9 mouse cellular contexts compared by ENCODE assay signal in genomic region chr13:20184239-20185033, GRCm38 (mm10).
DNase-seq lines count a peak whose midpoint lies in the region; ATAC-seq and TF ChIP-seq lines count a peak whose summit lies in the region.
"Had no signal": no experiment of that assay in that cellular context is flagged by ENCODE, and none has a peak within 500 bp of the region (broad histone marks: within the 10 kb centered on the region; RNA-seq: fewer than 3 reads in every experiment).

No protein-coding gene starts in this region.

- H3K79me2 ChIP-seq in liver, adult 2 months (ENCODE audit: control insufficient read depth, insufficient read depth, low read length) = no peaks in the 10 kb centered on the region

- intact Hi-C loops in left cerebral cortex, adult 2 months (cut with DNase I) = loop anchor here (1.0 to 5.0 kb wide), 2 partner anchors 94 to 147 kb away; partner anchors contain the start of gene Elmo1
- intact Hi-C loops in left cerebral cortex, postnatal 4 days (cut with DNase I) = no loop called here
- intact Hi-C loops in gastrocnemius, postnatal 36 days (cut with DNase I) = loop anchor here (5.0 kb wide), 1 partner anchor 92 kb away; the partner anchor contains the start of gene Elmo1

- no peak overlapping the region for H3K9ac ChIP-seq in embryonic facial prominence, embryonic 12.5 days
- H3K9ac ChIP-seq in liver, adult 2 months (ENCODE audit: low read depth, low read length) = no peak overlapping the region
- H3K9ac ChIP-seq in stomach, embryonic 14.5 days (replicated peaks; ENCODE audit: low read depth, low read length) = no peak overlapping the region
- H3K9ac ChIP-seq: neural tube, embryonic 13.5 days had no signal

- H3K4me3 ChIP-seq in left cerebral cortex, adult 2 months = no peak overlapping the region
- H3K4me3 ChIP-seq in embryonic facial prominence, embryonic 12.5 days = no peak overlapping the region
- no peak overlapping the region for H3K4me3 ChIP-seq in liver, adult 2 months (ENCODE audit: insufficient read depth, low read depth, low read length)
- no peak overlapping the region for H3K4me3 ChIP-seq in stomach, embryonic 14.5 days (ENCODE audit: low read depth, low read length)
- H3K4me3 ChIP-seq: neural tube, embryonic 13.5 days had no signal

- H3K4me1 ChIP-seq in embryonic facial prominence, embryonic 12.5 days = peaks cover 22% of the 10 kb centered on the region
- no peaks in the 10 kb centered on the region for H3K4me1 ChIP-seq in liver, adult 2 months (ENCODE audit: control insufficient read depth, insufficient read depth, low read length)
- peaks cover 9% of the 10 kb centered on the region; the same call in 1 of the 2 replicates for H3K4me1 ChIP-seq in stomach, embryonic 14.5 days (ENCODE audit: control insufficient read depth, insufficient read depth, low read length)

- no peak for TF ChIP-seq CTCF in left cerebral cortex, adult 2 months (IDR thresholded peaks at IDR 0.05)
- no peak for TF ChIP-seq CTCF in liver, adult 2 months (IDR thresholded peaks at IDR 0.05; ENCODE audit: low read depth, low read length)

- no peaks in the 10 kb centered on the region for H3K27me3 ChIP-seq in embryonic facial prominence, embryonic 12.5 days
- no peaks in the 10 kb centered on the region for H3K27me3 ChIP-seq in liver, adult 2 months (ENCODE audit: control insufficient read depth, insufficient read depth, low read length)
- no peaks in the 10 kb centered on the region for H3K27me3 ChIP-seq in stomach, embryonic 14.5 days (ENCODE audit: control insufficient read depth, insufficient read depth, low read length)
- H3K27me3 ChIP-seq: neural tube, embryonic 13.5 days had no signal

- TF ChIP-seq POLR2A in liver, adult 2 months (IDR thresholded peaks at IDR 0.05; ENCODE audit: extremely low read depth, insufficient read depth, low read length) = no peak

- H3K36me3 ChIP-seq in embryonic facial prominence, embryonic 12.5 days = no peaks in the 10 kb centered on the region
- no peaks in the 10 kb centered on the region for H3K36me3 ChIP-seq in liver, adult 2 months (ENCODE audit: control insufficient read depth, insufficient read depth, low read length)
- no peaks in the 10 kb centered on the region for H3K36me3 ChIP-seq in stomach, embryonic 14.5 days (ENCODE audit: control insufficient read depth, insufficient read depth, low read length)
- H3K36me3 ChIP-seq: neural tube, embryonic 13.5 days had no signal

- H3K27ac ChIP-seq in left cerebral cortex, adult 2 months = peak overlapping the region; percentile 20; the same call in 1 of the 2 replicates
- H3K27ac ChIP-seq in embryonic facial prominence, embryonic 12.5 days = 0 out of 2 replicates have a peak overlapping the region, but pooled peaks have one; percentile 23
- H3K27ac ChIP-seq in liver, adult 2 months (replicated peaks; ENCODE audit: insufficient read depth, low read depth, low read length) = peak overlapping the region; percentile 32; the same call in 1 of the 2 replicates
- H3K27ac ChIP-seq in stomach, embryonic 14.5 days (ENCODE audit: low read length) = no peak overlapping the region; the same call in 1 of the 2 replicates
- H3K27ac ChIP-seq: neural tube, embryonic 13.5 days had no signal

- no peak overlapping the region for H3K4me2 ChIP-seq in embryonic facial prominence, embryonic 12.5 days (replicated peaks)
- H3K4me2 ChIP-seq in stomach, embryonic 14.5 days (replicated peaks; ENCODE audit: low read depth, low read length) = no peak overlapping the region

- H3K9me3 ChIP-seq in embryonic facial prominence, embryonic 12.5 days = no peaks in the 10 kb centered on the region
- no peaks in the 10 kb centered on the region for H3K9me3 ChIP-seq in stomach, embryonic 14.5 days (ENCODE audit: control insufficient read depth, low read depth, low read length)
- H3K9me3 ChIP-seq: neural tube, embryonic 13.5 days had no signal

- WGBS in embryonic facial prominence, embryonic 12.5 days = 73% methylated on average over 13 of the region's 13 CpGs
- 77% methylated on average over 13 of the region's 13 CpGs for WGBS in liver, adult 2 months
- 72% methylated on average over 13 of the region's 13 CpGs for WGBS in stomach, embryonic 14.5 days

- no peak for DNase-seq in left cerebral cortex, adult 2 months (ENCODE audit: extremely low spot score in 1 of 2, low spot score in 2 of 2)
- no peak for DNase-seq in left cerebral cortex, postnatal 4 days
- DNase-seq in liver, adult 2 months (ENCODE audit: extremely low read depth, low read depth, low spot score) = no peak
- no peak for DNase-seq in layer of hippocampus, postnatal 14 days (ENCODE audit: low spot score in 2 of 2)
- DNase-seq in adrenal gland, postnatal 4 days (ENCODE audit: low spot score in 2 of 2) = no peak
- DNase-seq in gastrocnemius, postnatal 36 days = no peak

- ATAC-seq in embryonic facial prominence, embryonic 12.5 days (ENCODE audit: insufficient number of reproducible peaks, insufficient read depth, low FRiP score, low TSS enrichment) = no peak
- ATAC-seq in stomach, embryonic 14.5 days (ENCODE audit: insufficient number of reproducible peaks, insufficient read depth, low FRiP score, low read depth) = 0 out of 2 replicates have a peak, but pooled peaks have one; percentile 11
